Mouse (Mus musculus): ENCODE measurements at regions not wholly inside any gene's neighbourhood (a gene's known extent, or its start where the extent isn't known, plus 50 kb on each side); places are given as distances from the start of the nearest gene placed in this dataset.

DNA sequence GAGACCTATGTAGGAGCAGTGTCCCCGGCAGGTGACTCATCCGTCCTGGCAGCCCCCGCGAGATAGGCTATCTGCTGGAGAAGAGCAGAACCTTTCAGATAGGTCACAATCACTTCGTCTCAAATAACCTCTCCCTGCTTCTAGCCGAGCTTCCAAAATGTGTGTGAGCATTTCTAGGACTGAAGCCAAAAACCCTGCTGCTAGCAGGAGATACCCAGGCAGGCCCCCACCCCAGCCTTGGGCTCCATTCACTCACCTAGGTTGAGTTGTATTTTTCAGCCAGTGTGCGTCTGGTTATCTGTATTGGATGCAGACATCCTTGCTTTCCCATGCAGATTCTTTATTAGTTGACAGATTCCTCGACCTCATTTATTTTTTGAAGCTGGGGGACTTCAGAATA, 286.6 kb upstream of the Thbs1 start:
- DNase-seq = no peak

- DNase-seq = no peak
These were observed 284.4 kb upstream of the Thbs1 start for GRCm38 (mm10) chr2:117827278-117827677.

GRCm38 (mm10) chr2:117838387-117838786, 273.3 kb upstream of the Thbs1 start:
- no peak for DNase-seq

GRCm38 (mm10) chr2:117840406-117840805, 271.3 kb upstream of the Thbs1 start:
- no peak for DNase-seq

- DNase-seq = no peak
These were observed 269.2 kb upstream of the Thbs1 start for GRCm38 (mm10) chr2:117842309-117842986.

DNA sequence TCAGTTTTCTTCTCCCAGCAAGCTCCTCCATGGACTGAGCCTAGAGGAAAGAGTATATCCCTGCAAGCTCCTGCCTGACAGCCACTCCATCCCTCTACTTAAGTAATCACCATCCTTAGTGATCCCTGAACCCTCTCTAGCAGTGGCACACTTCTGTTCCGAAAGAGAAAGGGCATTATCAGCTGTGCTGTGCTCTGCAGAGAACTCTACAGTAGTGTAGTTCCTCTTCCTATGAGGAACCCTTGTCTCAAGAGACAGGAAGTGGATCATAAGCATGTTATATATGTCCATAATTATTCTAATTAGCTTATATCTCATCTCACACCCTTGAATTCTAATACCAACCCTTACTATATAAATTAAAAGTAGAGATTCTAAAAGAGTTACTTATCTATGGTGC, 259.2 kb upstream of the Thbs1 start:
- DNase-seq = no peak

GRCm38 (mm10) chr2:117862301-117862700, 249.4 kb upstream of the Thbs1 start:
- DNase-seq = no peak

DNA sequence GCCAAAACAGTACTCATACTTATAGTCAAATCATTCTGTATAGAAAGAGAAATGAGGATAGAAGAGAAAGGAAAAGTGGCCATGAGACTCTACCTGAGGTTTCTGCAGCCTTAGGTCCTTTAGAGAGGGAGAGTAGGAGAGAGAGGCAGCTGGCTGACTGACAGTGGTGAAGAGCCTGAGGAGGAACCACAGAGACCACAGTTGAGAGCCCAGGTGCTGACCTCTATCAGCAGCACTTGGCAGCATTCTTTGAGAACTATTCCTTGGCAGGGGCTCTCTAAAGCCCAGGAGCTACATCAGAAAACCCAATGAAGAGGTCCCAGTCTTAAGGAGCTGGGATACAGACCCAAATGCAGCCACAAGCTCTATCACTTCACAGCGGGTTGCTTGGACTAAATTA, 246.6 kb upstream of the Thbs1 start:
- no peak for DNase-seq

GRCm38 (mm10) chr2:117866946-117867345, 244.7 kb upstream of the Thbs1 start:
- DNase-seq = no peak

GRCm38 (mm10) chr2:117867409-117867808, 244.3 kb upstream of the Thbs1 start:
- no peak for DNase-seq

DNA sequence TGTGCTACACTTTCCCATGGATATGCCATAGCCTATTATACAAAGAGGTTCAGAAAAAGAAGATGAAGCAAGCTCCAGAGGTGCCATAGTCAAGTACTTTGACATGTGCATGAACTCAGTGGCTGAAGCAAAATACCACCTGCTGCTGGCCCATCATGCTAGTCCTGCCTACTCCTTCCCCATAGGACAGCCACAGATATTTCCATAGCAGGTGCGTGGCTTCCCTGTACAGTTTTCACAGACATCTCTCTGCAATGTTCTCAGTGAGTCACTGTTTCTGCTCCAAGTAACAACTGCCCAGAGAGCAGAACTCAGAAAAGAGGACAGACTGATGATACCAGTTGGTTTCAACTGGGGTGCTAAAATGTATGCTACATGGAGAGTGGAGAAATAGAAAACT, 242.8 kb upstream of the Thbs1 start:
- no peak for DNase-seq

- DNase-seq = no peak
These were observed 240.0 kb upstream of the Thbs1 start for GRCm38 (mm10) chr2:117871507-117872282.

- no peak for DNase-seq
These were observed 233.9 kb upstream of the Thbs1 start for GRCm38 (mm10) chr2:117877816-117878215.

DNA sequence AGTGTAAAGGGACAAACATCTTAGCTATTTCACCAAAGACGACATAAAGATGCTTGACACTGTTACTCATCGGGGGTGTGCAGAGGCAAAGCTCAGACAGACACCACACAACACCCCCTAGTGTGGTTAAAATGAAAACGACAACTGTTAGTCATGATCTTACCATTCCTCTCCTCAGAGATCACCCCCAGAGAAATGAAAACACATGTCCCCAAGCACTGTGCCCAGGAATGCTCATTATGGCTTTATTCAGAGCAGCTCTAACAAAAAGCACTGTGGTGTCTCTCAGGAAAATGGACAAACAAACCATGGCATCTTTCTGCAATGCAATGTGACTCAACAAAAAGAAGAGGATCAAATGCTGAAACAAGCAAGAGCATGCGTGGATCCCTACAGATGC, 229.5 kb upstream of the Thbs1 start:
- no peak for DNase-seq

- DNase-seq = no peak
These were observed 228.8 kb upstream of the Thbs1 start for GRCm38 (mm10) chr2:117882890-117883289.

GRCm38 (mm10) chr2:117886516-117886915, 225.2 kb upstream of the Thbs1 start:
- no peak for DNase-seq

DNA sequence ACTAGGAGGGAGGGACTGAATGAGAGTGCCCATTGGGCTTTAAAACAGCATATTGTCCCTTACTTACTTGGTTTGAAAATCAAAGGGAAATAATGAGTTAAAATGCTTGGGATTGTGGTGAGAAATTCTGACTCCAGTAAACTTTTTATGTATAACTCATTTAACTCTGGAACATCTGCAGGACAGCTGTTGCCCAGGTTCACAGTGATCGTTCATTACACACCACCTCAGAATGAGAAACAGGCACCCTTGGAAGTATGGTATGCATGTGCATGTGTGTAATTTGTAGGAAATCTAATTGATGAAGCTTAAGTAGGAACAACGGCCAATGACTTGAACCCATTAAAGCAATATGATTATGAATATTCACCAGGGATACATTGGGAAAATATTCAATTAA, 210.4 kb upstream of the Thbs1 start:
- no peak for DNase-seq

- DNase-seq = no peak
These were observed 208.8 kb upstream of the Thbs1 start for GRCm38 (mm10) chr2:117902837-117903236.

DNA sequence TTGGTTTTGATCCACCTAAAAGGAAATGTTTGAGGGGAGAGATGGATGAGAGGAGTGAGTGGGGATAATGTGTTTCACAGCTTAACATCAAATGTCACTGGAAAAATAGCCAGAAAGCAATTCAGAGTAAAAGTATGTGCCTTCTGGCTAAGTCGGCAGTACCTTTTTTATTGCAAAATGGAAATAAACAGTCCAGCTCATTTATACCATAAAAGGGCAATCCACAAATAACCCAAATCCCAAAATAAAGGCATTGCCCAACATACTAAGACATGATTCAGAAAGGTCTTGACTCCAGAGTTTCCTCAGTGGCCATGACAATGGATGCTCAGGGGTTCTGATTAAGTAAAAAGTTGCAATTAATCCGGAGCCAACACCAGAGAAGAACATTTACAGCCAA, 208.0 kb upstream of the Thbs1 start:
- DNase-seq = no peak

DNA sequence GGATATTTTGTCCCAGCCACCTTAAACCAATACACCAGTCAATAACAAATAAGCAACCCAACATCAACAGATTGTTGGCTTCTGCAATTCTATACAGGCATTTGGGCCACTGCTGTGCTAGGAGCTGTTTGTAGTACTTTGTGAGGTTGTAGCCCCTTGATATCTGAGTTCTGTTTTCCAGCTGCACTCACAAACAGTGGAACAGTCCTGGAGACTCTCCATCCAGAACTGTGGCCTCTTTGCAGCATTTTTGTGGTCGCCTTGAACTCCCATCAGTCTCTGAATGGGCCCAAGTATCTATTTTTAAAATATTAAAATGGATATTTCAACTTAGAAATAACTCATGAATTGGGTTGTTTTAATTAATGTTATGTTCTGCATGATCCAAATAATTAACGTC, 205.2 kb upstream of the Thbs1 start:
- DNase-seq = no peak

DNA sequence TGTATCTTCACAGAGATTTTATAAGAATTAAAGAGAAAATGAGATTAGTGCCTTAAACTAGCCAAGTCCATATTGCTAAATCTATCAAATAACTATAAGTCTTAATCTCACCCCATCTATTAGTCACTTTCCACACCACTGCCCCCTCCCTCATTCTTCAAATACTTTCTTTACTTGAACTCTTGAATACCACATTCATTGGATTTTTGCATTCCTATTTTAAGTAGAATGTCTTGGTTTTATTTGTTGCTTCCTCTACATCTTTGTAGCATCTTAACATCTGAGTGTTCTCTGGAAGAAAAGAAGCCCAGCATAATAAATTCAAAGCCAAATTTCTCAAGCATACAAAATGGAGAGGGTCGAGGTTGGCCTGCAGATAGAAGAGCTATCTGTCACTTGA, 200.9 kb upstream of the Thbs1 start:
- no peak for DNase-seq

DNA sequence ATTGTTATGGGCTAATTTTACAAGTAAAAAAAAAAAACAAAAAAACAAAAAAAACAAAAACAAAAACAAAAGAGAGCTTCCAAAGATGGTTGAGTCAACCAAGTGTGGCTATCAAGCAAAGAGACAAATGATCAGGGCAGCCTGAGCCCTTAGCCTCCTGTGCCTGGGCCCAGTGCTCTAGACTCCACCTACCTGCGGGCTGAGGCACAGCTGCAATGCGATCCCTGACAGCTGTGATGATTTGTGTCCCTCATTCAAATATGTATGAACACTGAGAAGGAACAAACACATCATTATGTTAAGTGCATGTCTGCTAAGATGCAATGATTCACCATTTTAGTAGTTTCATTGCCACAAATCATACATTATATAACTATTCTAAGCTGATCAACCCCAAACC, 199.0 kb upstream of the Thbs1 start:
- no peak for DNase-seq

GRCm38 (mm10) chr2:117913846-117914245, 197.8 kb upstream of the Thbs1 start:
- DNase-seq = peak; percentile 6

- DNase-seq = no peak
These were observed 195.9 kb upstream of the Thbs1 start for GRCm38 (mm10) chr2:117915821-117916220.

DNA sequence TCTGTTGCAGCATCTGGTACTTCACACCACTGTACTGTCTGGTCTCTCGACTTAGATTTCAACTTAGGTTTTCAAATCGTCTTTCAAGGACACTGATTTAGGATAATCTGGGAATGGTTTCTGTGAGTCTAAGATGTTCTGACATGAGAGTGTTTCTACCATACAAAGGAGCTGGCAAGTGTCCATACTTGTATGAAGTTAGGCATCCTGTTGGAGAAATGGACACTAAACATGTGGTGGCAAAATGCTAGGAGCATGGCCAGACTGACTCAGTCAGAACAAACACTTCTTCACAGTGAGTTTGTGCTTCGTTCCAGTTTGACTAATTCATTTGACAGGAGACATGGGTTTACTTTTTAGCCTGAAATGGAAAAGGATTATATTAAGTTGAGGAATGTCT, 194.5 kb upstream of the Thbs1 start:
- no peak for DNase-seq

All from thymus, postnatal 14 days (tissue).